Mouse (Mus musculus) midbrain, embryonic 13.5 days (tissue): Measurements from ENCODE around the gene Il1rl1. TPM values are rescaled to one million over a fixed set of nuclear protein-coding genes. Genes with fewer than 3 reads are reported as not detected.

Experiments used
- ATAC-seq: fragments of 200-750 bp; cut with Nextera tagmentation; 2 replicates; pipeline ENCODE4 v1.8.0; 2017; ENCODE audit warnings: mild to moderate bottlenecking, moderate TSS enrichment, moderate library complexity
- H3K27ac ChIP-seq: fragments of 300-500 bp; sonication (generic); 2 replicates; pipeline ENCODE4 v1.5.1; 2015; ENCODE audit warnings: inconsistent platforms, mild to moderate bottlenecking, moderate library complexity
- H3K27me3 ChIP-seq: fragments of 300-500 bp; sonication (generic); 2 replicates; pipeline ENCODE4 v1.6.1; 2015; ENCODE audit warnings: mild to moderate bottlenecking, inconsistent platforms
- H3K36me3 ChIP-seq: fragments of 300-500 bp; sonication (generic); 2 replicates; pipeline ENCODE4 v1.6.1; 2015; ENCODE audit warnings: mild to moderate bottlenecking, inconsistent platforms
- H3K4me1 ChIP-seq: fragments of 300-500 bp; sonication (generic); replicated peaks from 2 replicates; pipeline ENCODE4 v1.6.1; 2015; ENCODE audit warnings: inconsistent platforms
- H3K4me2 ChIP-seq: fragments of 300-500 bp; sonication (generic); replicated peaks from 2 replicates; pipeline ENCODE4 v1.6.1; 2015; ENCODE audit warnings: moderate library complexity, mild to moderate bottlenecking, inconsistent platforms
- H3K4me3 ChIP-seq: fragments of 300-500 bp; sonication (generic); replicated peaks from 2 replicates; pipeline ENCODE4 v1.5.1; 2015; ENCODE audit warnings: mild to moderate bottlenecking, inconsistent platforms
- H3K9ac ChIP-seq: fragments of 300-500 bp; sonication (generic); replicated peaks from 2 replicates; pipeline ENCODE4 v1.6.1; 2015; ENCODE audit warnings: mild to moderate bottlenecking, inconsistent platforms
- H3K9me3 ChIP-seq: fragments of 300-500 bp; sonication (generic); 2 replicates; pipeline ENCODE4 v1.6.1; 2016; ENCODE audit warnings: mild to moderate bottlenecking, inconsistent platforms
- WGBS: fragments of 180-500 bp; shearing (Covaris S2); methylation state at CpG from one replicate; pipeline ENCODE4 v1.1.7; 2015; 5-methylcytosine and 5-hydroxymethylcytosine counted together
- polyA plus RNA-seq: library from polyadenylated mRNA; unstranded; fragments of >200 nt; fragmentation: Nextera tagmentation; extraction: Ambion mirVana; gene quantifications from 2 replicates; pipeline ENCODE4 v1.2.1, GENCODE M21; 2015

The Il1rl1 gene
- polyA plus RNA-seq, 1 experiment from 2014 or later, result 0.08 TPM

DNA sequence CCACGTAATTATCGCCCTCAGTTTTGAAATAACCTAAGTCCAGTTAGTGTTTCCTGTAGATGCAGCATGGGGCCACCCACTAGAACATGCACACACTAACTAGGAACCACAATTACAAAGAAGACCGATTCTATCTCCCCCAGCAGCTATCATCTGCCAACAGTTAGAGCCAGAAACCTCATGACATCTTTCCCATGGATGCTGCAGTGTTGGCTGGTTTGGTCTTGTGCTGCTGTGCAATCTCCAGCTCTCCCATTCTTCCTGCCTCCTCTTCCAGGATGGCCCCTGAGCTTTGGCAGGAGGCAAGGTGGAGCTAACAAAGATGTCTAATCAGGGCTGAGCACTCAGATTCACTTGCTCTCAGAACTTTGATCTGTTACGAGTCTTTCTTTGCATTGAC is 71.8 kb downstream of the Il1rl1 start:
- Histone ChIP-seq H3K9ac (no peak overlapping the region), H3K36me3 (no peaks in the 10 kb centered on the region), H3K4me3 (no peak overlapping the region), H3K27me3 (no peaks in the 10 kb centered on the region), H3K27ac (no peak overlapping the region), H3K4me2 (no peak overlapping the region), H3K4me1 (no peaks in the 10 kb centered on the region), H3K9me3 (no peaks in the 10 kb centered on the region)
- WGBS, result 88% methylated on average over 4 of the region's 4 CpGs
- ATAC-seq, result no peak

DNA sequence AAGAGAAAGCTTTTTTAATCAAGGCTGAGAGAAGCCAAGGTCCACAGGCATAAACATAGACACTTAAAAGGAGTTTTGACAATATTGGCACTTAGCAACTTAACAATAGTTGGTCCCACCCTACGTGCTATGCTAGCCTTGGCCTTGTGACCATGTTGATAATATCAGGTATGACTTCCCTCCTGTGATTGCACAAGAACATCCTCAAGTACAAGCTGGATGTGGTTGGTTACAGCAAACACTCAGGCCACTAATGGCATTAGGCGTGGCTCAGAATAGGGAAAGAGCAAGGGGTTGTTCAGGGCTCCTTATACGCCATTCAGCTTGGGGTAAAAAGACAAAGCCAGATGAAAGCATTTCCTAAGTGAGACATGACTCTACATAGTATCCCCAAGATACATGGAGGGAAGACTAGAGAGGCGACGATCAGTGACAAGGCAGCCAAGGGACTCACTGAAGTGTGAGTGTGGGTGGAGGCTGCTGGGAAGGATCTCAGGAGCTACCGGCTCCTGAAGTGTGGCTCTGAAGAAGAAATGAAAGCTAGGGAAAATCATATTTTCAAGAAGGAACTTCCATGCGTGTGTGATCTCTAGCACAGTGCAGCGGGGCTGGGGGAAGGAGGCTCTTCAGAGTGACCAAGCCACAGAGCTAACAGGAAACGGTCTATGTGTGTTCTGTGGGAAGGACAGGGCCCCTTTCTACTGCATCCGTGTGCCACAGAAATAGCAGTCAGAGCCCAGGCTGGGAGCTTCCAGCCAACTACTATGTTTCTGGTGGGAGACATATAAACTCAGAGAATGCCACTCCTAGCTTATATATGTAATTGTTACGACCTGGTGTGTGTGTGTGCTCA is 72.4 kb downstream of the Il1rl1 start:
- H3K36me3 ChIP-seq, result no peaks in the 10 kb centered on the region
- WGBS, result 91% methylated on average over 11 of the region's 11 CpGs
- H3K9me3 ChIP-seq, result no peaks in the 10 kb centered on the region
- ATAC-seq, result no peak
- no peak overlapping the region for H3K9ac ChIP-seq
- no peak overlapping the region for H3K4me2 ChIP-seq
- no peak overlapping the region for H3K27ac ChIP-seq
- H3K4me3 ChIP-seq, result no peak overlapping the region
- no peaks in the 10 kb centered on the region for H3K4me1 ChIP-seq
- no peaks in the 10 kb centered on the region for H3K27me3 ChIP-seq

DNA sequence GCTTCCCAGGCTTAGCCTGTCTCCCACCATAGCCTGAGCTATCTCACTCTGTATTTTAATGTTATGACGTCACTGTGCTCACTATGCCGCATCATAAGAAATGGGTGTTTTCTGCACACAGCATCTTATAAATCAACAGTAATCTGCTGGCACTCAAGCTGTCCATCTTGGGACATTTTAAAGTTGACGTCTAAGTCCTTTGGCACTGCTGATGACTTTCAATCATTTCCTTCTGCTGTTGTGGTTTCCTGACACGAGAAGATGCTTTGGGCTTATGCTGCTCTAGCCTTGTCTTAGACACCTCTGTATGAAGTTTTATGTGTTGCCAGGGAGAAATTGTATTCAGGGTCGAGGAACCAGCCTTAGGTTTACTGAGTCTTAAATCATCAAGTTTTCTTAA is 75.2 kb downstream of the Il1rl1 start:
- 88% methylated on average over 5 of the region's 5 CpGs for WGBS
- no peak overlapping the region for H3K4me3 ChIP-seq
- H3K4me2 ChIP-seq, result no peak overlapping the region
- H3K9ac ChIP-seq, result no peak overlapping the region
- no peak overlapping the region for H3K27ac ChIP-seq
- no peaks in the 10 kb centered on the region for H3K9me3 ChIP-seq
- no peaks in the 10 kb centered on the region for H3K4me1 ChIP-seq
- ATAC-seq, result no peak
- no peaks in the 10 kb centered on the region for H3K27me3 ChIP-seq
- no peaks in the 10 kb centered on the region for H3K36me3 ChIP-seq

Other genes with a start within 250 kb of the Il1rl1 start
- gene Il1r1, start 204.5 kb upstream of the Il1rl1 start, polyA plus RNA-seq, result 0.45 and 0.55 TPM in 2 replicates
- gene Il1rl2, start 105.0 kb upstream of the Il1rl1 start, polyA plus RNA-seq, result 0.89 and 1.0 TPM in 2 replicates
- gene Il18r1, start 36.0 kb downstream of the Il1rl1 start, polyA plus RNA-seq, result not detected in 2 replicates
- 0.13 TPM in 1 of 2 replicates, not detected in the other for gene Il18rap, start 85.8 kb downstream of the Il1rl1 start, polyA plus RNA-seq
- gene Slc9a4, start 150.5 kb downstream of the Il1rl1 start, polyA plus RNA-seq, result not detected in 2 replicates